Mouse (Mus musculus) thymus, adult 18-20 months (tissue): ENCODE measurements at regions not wholly inside any gene's neighbourhood (a gene's known extent, or its start where the extent isn't known, plus 50 kb on each side); places are given as distances from the start of the nearest gene placed in this dataset.

ENCODE experiments used
- DNase-seq, 2 experiments: peaks; one replicate each; pipeline ENCODE4 v3.0.0; 2022; ENCODE audit warnings: mixed read lengths in 2 of 2

GRCm38 (mm10) chr1:156990567-156991494, 51.4 kb upstream of the Ralgps2 start:
- DNase-seq: no peak

GRCm38 (mm10) chr1:156990112-156990511, 50.7 kb upstream of the Ralgps2 start:
- peak in 1 of 2 experiments; percentile 26 for DNase-seq

GRCm38 (mm10) chr1:156989149-156989785, 49.8 kb upstream of the Ralgps2 start:
- no peak for DNase-seq
